Mouse (Mus musculus): ENCODE results near the gene Adcy9. TPM values are rescaled to one million over a fixed set of nuclear protein-coding genes. Genes with fewer than 3 reads are reported as not detected.
"Not testable (repeated sequence)": the region's sequence is repeated elsewhere in the genome, so short reads cannot be mapped to it uniquely, and the experiment has no call there.

Gene Adcy9
- polyA plus RNA-seq, 1 experiment from 2014 or later, result 0.41 TPM

DNA sequence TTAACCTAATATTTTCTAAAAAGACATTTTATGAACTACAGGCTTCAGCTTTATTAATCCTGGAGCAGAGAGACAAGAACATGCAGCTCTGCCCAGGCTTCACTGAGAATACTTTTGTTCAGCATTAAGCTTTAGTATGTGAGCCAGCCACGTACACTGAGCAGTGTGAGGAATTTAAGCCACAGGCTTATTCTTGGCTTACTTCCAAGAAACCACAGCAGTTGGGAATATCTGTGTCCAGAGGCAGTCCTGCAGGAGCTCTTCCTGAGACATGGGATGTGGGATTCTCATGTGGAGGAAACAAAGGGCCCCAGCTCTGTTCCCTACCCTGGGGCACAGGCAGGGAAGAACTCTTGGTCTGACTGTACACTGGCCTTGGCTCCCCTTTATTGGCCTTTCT, 149.4 kb downstream of the Adcy9 start:
- H3K36me3 ChIP-seq (replicated peaks), result no peaks in the 10 kb centered on the region
- no peak overlapping the region for H3K4me2 ChIP-seq
- 45% methylated on average over 1 of the region's 1 CpGs for WGBS (ENCODE audit: insufficient replicate concordance)
- no peak overlapping the region for H3K27ac ChIP-seq (replicated peaks)
- no peak overlapping the region for H3K4me3 ChIP-seq (replicated peaks)
- H3K4me1 ChIP-seq (replicated peaks), result peaks cover 6% of the 10 kb centered on the region
- ATAC-seq (ENCODE audit: insufficient read depth), result no peak
- H3K9me3 ChIP-seq (replicated peaks), result no peaks in the 10 kb centered on the region
- H3K27me3 ChIP-seq, result peaks cover 11% of the 10 kb centered on the region
- no peak overlapping the region for H3K9ac ChIP-seq

GRCm38 (mm10) chr16:4267857-4268666, 152.2 kb downstream of the Adcy9 start:
- ATAC-seq (ENCODE audit: insufficient read depth), result peak; percentile 62
- Histone ChIP-seq H3K4me2 (peak overlapping the region; percentile 74), H3K4me3 (replicated peaks) (peak overlapping the region; percentile 48), H3K27ac (replicated peaks) (no peak overlapping the region), H3K9me3 (replicated peaks) (no peaks in the 10 kb centered on the region), H3K4me1 (replicated peaks) (peaks cover 6% of the 10 kb centered on the region), H3K27me3 (peaks cover 11% of the 10 kb centered on the region), H3K36me3 (replicated peaks) (no peaks in the 10 kb centered on the region), H3K9ac (no peak overlapping the region)
- WGBS (ENCODE audit: insufficient replicate concordance), result 9% methylated on average over 40 of the region's 40 CpGs

GRCm38 (mm10) chr16:4267453-4267852, 152.8 kb downstream of the Adcy9 start:
- WGBS (ENCODE audit: insufficient replicate concordance), result 54% methylated on average over 9 of the region's 9 CpGs
- Histone ChIP-seq H3K4me3 (replicated peaks) (peak overlapping the region; percentile 48; the same call in 1 of the 2 replicates), H3K27me3 (peaks cover 11% of the 10 kb centered on the region), H3K27ac (replicated peaks) (no peak overlapping the region), H3K4me1 (replicated peaks) (peaks cover 6% of the 10 kb centered on the region), H3K9me3 (replicated peaks) (no peaks in the 10 kb centered on the region), H3K4me2 (peak overlapping the region; percentile 74), H3K9ac (no peak overlapping the region), H3K36me3 (replicated peaks) (no peaks in the 10 kb centered on the region)
- ATAC-seq (ENCODE audit: insufficient read depth), result no peak; the same call in 1 of the 2 replicates

- H3K4me3 ChIP-seq (replicated peaks), result no peak overlapping the region
- no peak overlapping the region for H3K9ac ChIP-seq
- no peak for ATAC-seq (ENCODE audit: insufficient read depth)
- peaks cover 11% of the 10 kb centered on the region for H3K27me3 ChIP-seq
- no peak overlapping the region for H3K27ac ChIP-seq (replicated peaks)
- H3K36me3 ChIP-seq (replicated peaks), result no peaks in the 10 kb centered on the region
- no peak overlapping the region for H3K4me2 ChIP-seq
- peaks cover 6% of the 10 kb centered on the region for H3K4me1 ChIP-seq (replicated peaks)
- H3K9me3 ChIP-seq (replicated peaks), result no peaks in the 10 kb centered on the region
- 36% methylated on average over 5 of the region's 5 CpGs for WGBS (ENCODE audit: insufficient replicate concordance)
Measured at GRCm38 (mm10) chr16:4265351-4265750, 154.9 kb downstream of the Adcy9 start.

- Histone ChIP-seq H3K9ac (no peak overlapping the region), H3K4me2 (no peak overlapping the region), H3K4me1 (replicated peaks) (peaks cover 6% of the 10 kb centered on the region), H3K9me3 (replicated peaks) (no peaks in the 10 kb centered on the region), H3K36me3 (replicated peaks) (no peaks in the 10 kb centered on the region), H3K27me3 (peaks cover 11% of the 10 kb centered on the region), H3K4me3 (replicated peaks) (no peak overlapping the region), H3K27ac (replicated peaks) (no peak overlapping the region)
- WGBS (ENCODE audit: insufficient replicate concordance), result 52% methylated on average over 3 of the region's 3 CpGs
- ATAC-seq (ENCODE audit: insufficient read depth), result no peak
Measured at GRCm38 (mm10) chr16:4263486-4263885, 156.8 kb downstream of the Adcy9 start.

- Histone ChIP-seq H3K4me1 (replicated peaks) (no peaks in the 10 kb centered on the region), H3K4me2 (no peak overlapping the region), H3K36me3 (replicated peaks) (no peaks in the 10 kb centered on the region), H3K27ac (replicated peaks) (no peak overlapping the region), H3K9me3 (replicated peaks) (no peaks in the 10 kb centered on the region), H3K9ac (no peak overlapping the region), H3K27me3 (no peaks in the 10 kb centered on the region), H3K4me3 (replicated peaks) (no peak overlapping the region)
- 64% methylated on average over 2 of the region's 2 CpGs for WGBS (ENCODE audit: insufficient replicate concordance)
- ATAC-seq (ENCODE audit: insufficient read depth), result no peak
Measured at GRCm38 (mm10) chr16:4257546-4257945, 162.8 kb downstream of the Adcy9 start.

DNA sequence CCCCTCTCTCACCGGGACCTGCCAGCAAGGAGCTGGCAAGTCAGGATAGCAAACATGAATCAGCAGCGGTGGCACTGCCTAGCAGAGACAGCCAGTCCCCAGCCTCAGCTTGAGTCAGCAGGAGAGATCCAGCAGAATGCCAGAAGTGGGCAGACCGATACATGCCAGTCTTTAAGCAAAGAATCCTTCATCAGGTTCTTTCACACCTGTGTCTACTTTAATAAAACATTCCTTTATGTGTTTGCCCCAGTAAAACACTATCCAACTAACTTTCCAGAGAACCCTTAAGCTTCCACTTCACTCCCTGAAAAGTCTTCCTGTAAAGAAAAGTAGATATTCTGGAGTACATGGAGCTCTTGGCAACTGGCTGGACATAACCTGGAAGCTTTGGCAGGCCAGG, 171.5 kb downstream of the Adcy9 start:
- Histone ChIP-seq H3K9me3 (replicated peaks) (no peaks in the 10 kb centered on the region), H3K27ac (replicated peaks) (no peak overlapping the region), H3K36me3 (replicated peaks) (no peaks in the 10 kb centered on the region), H3K4me1 (replicated peaks) (no peaks in the 10 kb centered on the region), H3K4me3 (replicated peaks) (no peak overlapping the region), H3K4me2 (no peak overlapping the region), H3K27me3 (no peaks in the 10 kb centered on the region), H3K9ac (no peak overlapping the region)
- 64% methylated on average over 3 of the region's 3 CpGs for WGBS (ENCODE audit: insufficient replicate concordance)
- no peak for ATAC-seq (ENCODE audit: insufficient read depth)

- not testable (repeated sequence) for H3K4me1 ChIP-seq (replicated peaks); H3K4me3 ChIP-seq (replicated peaks); H3K36me3 ChIP-seq (replicated peaks); H3K27ac ChIP-seq (replicated peaks); ATAC-seq (ENCODE audit: insufficient read depth); H3K9ac ChIP-seq; H3K27me3 ChIP-seq; H3K4me2 ChIP-seq; H3K9me3 ChIP-seq (replicated peaks)
- 82% methylated on average over 1 of the region's 1 CpGs for WGBS (ENCODE audit: insufficient replicate concordance)
Measured at GRCm38 (mm10) chr16:4245241-4245640, 175.1 kb downstream of the Adcy9 start.

Other genes starting within 250 kb of the Adcy9 start
- gene Crebbp, start 206.5 kb downstream of the Adcy9 start, polyA plus RNA-seq (2015; fragmentation: Nextera tagmentation; extraction: Ambion mirVana), result 7.9 and 8.3 TPM in 2 replicates
- gene Srl, start 121.3 kb upstream of the Adcy9 start, polyA plus RNA-seq (2015; fragmentation: Nextera tagmentation; extraction: Ambion mirVana), result 3.2 and 5.3 TPM in 2 replicates
- 5.6 and 6.4 TPM in 2 replicates for gene Tfap4, start 139.4 kb upstream of the Adcy9 start, polyA plus RNA-seq (2015; fragmentation: Nextera tagmentation; extraction: Ambion mirVana)
- gene Glis2, start 174.2 kb upstream of the Adcy9 start, polyA plus RNA-seq (2015; fragmentation: Nextera tagmentation; extraction: Ambion mirVana), result 2.0 and 2.3 TPM in 2 replicates
- 41.1 and 53.2 TPM in 2 replicates for gene Pam16, start 204.5 kb upstream of the Adcy9 start, polyA plus RNA-seq (2015; fragmentation: Nextera tagmentation; extraction: Ambion mirVana)
- 2.4 and 2.8 TPM in 2 replicates for gene Vasn, start 219.4 kb upstream of the Adcy9 start, polyA plus RNA-seq (2015; fragmentation: Nextera tagmentation; extraction: Ambion mirVana)
- gene Dnaja3, start 219.5 kb upstream of the Adcy9 start, polyA plus RNA-seq (2015; fragmentation: Nextera tagmentation; extraction: Ambion mirVana), result 45.7 and 50.1 TPM in 2 replicates

Measured in liver, embryonic 15.5 days (tissue).